Mouse (Mus musculus) fibroblast of lung, adult 2 months (primary cell): ENCODE results near the gene Lmbrd1.
"Not testable (repeated sequence)": the region's sequence is repeated elsewhere in the genome, so short reads cannot be mapped to it uniquely, and the experiment has no call there.

Experiments
- DNase-seq: peaks from one replicate; pipeline ENCODE4 v3.0.0-alpha.2; 2011; ENCODE audit warnings: low read depth

Gene Lmbrd1

DNA sequence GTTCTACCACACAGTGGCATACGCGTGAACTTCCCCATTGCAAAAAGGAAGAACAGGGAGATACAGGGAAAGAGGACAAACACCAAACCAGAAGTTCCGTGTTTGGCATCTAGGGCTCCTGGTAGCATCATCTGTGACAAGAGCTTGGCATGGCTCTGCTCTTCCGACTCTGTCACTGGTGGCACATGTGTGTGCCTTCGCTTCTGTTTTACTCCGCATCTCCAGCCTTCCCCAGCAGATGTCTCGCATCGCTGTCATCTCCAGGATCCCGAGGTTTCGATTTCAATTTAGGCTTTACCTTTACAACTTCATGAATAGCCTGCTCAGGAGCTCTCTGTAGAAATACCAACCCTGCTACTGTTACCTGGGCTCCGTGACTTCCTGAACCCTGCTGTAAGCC, 51.4 kb downstream of the Lmbrd1 start:
- no peak for DNase-seq

DNA sequence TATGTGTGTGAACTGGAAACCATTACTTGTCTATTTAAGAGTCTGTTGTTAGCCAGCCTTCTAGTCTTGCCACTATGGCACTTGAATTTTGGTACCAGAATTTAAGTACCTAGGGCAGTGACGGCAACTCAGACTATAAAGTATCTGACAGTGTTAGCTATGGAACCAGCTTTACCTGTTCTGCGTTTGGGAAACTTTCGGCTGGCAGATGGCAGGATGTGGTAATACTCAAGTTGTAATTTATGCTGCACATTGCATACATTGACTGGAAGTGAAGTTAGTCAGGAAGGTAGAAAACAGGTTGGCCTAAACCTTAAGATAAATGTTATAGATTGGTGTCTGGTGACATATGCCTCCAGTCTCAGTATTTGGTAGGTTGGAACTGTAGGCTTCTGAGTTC, 53.9 kb downstream of the Lmbrd1 start:
- no peak for DNase-seq

DNA sequence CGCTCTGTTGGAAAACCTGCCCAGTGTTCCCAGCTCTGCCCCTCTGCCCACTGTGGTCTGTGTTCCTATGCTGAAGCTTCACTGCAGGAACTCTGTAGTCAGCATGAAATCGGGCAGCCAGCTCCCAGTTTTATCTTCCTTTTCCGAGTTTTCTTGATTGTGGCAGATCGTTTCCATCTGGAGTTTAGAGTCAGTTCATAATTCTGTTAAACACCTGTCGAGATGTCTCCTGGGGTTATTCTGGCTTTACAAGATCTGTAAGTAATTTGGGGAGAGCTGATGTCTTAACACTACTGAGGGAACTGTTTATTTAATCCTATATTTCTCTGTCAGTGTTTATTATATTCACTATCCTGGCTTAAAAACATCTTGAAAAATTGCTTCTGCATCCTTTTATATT, 56.4 kb downstream of the Lmbrd1 start:
- no peak for DNase-seq

DNA sequence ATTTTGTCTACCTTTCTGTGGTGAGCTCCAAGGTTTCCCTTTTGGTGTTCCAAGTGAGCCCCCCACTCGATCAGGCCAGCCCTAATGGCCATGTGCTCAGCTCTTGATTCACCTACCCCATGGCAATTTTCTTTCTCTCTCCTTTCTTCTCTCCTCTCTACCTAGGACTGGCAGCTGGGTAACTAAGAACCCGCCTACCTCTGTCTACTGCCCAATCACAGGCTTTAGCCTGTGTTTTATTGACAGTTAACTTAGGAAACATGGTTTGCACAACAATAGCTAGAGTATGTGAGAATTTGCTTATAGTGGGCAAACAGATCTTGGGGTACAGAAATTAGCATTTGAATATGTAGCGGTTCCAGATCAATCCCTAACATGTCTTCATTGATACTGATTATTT, 62.5 kb downstream of the Lmbrd1 start:
- no peak for DNase-seq

DNA sequence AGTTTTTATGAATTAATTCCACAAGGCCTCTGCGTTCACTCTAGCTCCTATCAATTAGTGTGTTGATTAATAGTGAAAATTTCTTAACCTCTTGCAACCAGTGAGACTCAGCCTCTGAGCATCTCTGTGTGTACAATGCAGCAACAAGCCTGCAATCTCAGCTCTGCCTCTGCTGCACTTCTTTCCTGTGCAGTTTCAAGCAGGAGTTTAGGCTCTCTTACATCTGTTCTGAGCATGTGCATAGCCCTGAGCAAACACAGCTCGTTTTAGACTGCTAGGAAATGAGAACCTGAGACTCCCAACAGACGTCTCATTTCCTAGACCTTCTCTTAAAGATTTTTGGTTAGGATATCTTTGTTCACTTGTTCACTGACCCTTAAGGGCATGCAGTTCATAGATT, 63.1 kb downstream of the Lmbrd1 start:
- DNase-seq = no peak

DNA sequence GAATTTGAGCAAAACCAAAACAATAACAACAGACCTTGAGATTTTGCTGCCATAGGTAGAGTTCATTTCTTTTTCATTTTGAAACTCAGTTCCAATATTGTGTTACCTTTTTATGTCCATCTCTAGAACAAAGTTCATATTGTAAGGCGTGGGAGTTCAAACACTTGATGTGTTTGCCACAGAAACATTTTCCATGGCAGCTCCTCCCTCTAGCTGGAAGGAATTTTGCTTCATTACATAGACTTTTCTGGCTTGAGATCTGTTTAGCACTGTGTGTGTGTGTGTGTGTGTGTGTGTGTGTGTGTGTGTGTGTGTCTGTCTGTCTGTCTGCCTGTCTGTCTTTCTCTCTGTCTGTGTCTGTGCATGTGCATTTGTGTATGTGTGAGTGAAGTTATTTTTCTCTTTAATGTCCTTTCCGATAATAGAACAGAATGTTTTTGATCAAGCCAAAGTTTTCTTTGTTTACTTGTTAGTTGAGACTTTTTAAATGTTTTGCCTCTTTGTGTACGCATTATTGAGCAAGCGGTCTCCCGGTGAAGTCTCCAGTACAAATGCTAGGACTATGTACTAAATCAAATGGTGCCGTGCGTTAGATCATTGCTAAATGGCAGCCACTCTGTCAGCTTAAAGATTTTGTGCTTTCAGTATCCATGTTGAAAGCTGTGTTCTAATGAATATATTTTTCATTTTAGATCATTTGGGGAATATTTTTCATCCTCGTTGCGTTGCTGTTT, 64.9 kb downstream of the Lmbrd1 start:
- no peak for DNase-seq

DNA sequence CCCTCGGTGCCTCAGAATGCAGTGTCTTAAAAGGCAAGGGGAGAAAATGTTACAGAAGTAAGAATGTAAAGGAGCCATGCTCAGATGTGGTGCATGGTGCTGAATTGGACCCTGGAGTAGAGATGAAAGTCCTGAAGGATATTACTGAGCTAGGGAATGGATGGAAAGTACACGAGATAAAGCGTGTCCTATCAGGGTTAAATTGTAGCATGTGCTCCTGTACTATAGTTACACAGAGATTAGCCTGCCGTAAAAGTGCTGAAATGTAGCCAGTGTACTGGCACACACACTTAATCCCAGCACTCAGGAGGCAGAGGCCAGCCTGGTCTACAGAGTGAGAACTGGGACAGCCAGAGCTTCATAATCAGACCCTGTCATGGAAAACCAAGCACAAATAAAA, 74.3 kb downstream of the Lmbrd1 start:
- DNase-seq = no peak

DNA sequence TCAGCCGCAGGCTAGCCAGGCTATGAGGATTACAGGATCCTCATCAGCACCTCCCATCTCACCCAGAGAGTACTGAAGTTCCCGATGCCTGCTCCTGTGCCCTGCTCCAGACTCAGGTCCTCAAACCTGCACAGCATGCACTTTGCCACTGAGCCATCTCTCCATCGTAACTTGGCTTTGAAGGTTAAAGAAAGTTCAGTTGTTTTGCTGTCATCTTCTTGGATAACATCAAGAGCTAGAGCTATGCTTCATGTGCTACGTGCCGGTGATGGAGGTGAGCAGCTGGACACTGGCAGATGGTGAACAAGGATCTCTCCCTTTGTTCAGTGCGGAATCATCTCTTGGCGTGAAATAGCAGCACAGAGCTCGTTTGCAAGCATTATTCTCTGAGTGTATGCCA, 80.1 kb downstream of the Lmbrd1 start:
- no peak for DNase-seq

DNA sequence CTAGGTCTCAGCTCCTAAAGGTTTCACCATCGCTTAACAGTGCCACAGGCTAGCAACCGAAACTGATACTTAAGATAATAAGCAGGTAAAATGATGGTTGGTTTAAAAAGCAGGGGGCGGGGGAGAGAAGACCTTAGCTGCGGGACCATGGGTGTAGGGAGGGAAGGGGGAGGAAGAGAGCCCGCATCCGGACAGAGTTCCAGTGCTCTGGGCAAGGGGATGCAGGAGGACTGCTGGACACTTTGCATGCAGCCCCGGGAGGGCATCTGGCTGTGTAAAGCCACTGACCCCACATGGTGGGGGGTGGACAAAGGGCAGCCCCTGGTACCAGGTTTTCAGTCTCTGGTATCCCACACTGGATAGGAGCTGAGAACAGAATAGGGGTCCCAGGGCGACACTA, 88.0 kb downstream of the Lmbrd1 start:
- no peak for DNase-seq

DNA sequence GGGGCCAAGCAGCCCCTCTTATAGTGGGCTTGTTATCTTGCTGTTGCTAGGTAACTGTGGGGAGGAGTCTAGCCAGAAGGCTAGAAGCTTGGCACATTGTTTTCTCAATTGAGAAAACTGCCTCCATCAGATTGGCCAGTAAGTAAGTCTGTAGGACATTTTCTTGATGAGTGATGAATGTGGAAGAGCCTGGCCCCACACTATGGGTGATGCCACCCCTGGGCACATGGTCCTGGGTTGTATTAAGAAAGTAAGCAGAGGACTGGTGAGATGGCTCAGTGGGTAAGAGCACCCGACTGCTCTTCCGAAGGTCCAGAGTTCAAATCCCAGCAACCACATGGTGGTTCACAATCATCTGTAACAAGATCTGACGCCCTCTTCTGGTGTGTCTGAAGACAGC, 88.8 kb downstream of the Lmbrd1 start:
- not testable (repeated sequence) for DNase-seq

DNA sequence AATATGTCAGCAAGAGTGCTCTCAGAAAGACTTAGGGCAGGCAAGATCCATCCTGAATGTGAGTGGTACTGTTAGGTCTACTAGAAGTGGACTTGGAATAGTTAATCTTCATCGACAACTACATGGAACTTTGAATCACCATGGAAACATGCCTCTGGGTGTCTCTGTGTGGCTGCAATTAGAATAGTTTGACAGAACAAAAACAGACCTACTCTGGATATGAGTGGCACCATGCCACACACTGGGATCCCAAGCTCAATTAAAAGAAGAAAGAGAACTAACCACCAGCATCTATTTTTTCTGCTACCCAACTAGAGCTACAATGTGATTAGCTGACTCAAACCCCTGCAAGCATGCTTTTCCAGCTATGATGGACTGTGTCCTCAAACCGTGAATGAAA, 95.2 kb downstream of the Lmbrd1 start:
- no peak for DNase-seq

DNA sequence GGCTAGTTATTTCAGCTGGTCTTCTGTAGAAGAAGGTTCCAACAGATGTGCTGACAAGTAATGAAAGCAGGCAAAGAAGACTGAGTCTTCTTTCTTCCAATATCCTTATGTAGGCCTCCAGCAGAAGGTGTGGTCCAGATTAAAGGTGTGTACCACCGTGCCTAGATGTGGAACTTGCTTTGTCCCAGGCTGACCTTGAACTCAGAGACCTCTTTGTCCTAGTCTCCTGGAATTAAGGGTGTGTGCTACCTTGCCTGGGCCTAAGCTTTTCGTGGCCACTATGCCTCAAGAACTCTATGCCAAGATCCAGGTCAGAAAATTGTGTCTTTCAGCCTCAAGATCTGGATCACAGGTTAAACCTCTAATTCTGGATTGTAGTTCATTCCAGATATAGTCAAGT, 98.1 kb downstream of the Lmbrd1 start:
- DNase-seq = no peak

DNA sequence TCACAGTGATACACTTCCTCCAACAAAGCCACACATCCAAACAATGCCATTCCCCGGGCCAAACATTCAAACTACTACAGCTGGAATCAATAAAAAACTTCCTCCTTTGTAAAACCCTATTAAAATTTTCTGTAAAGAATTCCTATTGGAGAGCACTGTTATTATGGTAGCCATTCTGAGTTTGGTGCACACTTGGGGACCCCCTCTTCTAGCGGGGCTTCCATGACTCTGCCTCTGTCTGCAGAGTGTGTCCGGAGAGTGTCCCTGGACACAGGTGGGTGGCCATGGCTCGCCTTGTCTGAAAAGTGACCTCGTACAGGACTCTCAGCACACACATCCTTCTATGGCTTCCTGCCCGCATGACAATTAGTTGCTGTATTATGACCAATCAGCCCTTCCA, 114.7 kb downstream of the Lmbrd1 start:
- DNase-seq = no peak

DNA sequence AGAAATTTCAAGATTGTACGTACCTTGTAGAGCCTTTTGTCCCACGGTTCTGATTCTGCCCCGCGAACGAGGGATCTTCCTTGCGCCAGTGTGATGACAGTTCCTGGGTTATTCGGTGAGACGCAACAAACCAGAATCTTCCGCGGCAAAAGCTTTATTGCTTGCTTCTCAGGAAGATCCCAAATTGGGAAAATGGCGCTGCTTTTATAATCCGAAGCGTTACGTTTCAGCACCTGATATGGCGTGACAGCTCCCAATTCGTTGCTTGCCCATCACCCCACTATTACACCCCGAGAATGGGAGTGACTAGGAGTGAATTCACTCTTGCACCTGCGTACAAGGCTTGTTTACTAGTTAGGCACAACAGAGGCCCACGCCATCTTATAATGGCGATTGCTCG, 129.5 kb downstream of the Lmbrd1 start:
- DNase-seq = not testable (repeated sequence)
